Mouse (Mus musculus) ZHBTc4 (cell line): ENCODE results near the gene Glyr1.

Experiments
- DNase-seq: peaks from one replicate; pipeline ENCODE4 v3.0.0-alpha.2; 2011; ENCODE audit warnings: low read depth, low spot score

The Glyr1 gene

GRCm38 (mm10) chr16:5012036-5013005 lies 37.3 kb downstream of the Glyr1 start:
- no peak for DNase-seq

GRCm38 (mm10) chr16:5011285-5011684 lies 38.4 kb downstream of the Glyr1 start:
- no peak for DNase-seq

GRCm38 (mm10) chr16:5010371-5010935 lies 39.2 kb downstream of the Glyr1 start:
- DNase-seq, result no peak

- DNase-seq, result no peak
These were observed 41.6 kb downstream of the Glyr1 start for GRCm38 (mm10) chr16:5008076-5008475.

GRCm38 (mm10) chr16:5007492-5007891 lies 42.2 kb downstream of the Glyr1 start:
- DNase-seq, result no peak

GRCm38 (mm10) chr16:5007067-5007466 lies 42.6 kb downstream of the Glyr1 start, which contains the start of gene Smim22:
Gene Smim22 (plus strand): TSS chr16:5007288.
- no peak for DNase-seq

- DNase-seq, result no peak
These were observed 49.1 kb downstream of the Glyr1 start for GRCm38 (mm10) chr16:5000611-5001010.

- DNase-seq, result no peak
These were observed 50.7 kb downstream of the Glyr1 start for GRCm38 (mm10) chr16:4998984-4999383.

- no peak for DNase-seq
These were observed 52.1 kb downstream of the Glyr1 start, which contains the start of gene Sept12 for GRCm38 (mm10) chr16:4997553-4997952. Gene Sept12 (minus strand): TSS chr16:4997852.

- DNase-seq, result no peak
These were observed 56.4 kb downstream of the Glyr1 start for GRCm38 (mm10) chr16:4993276-4993675.

GRCm38 (mm10) chr16:4984717-4985116 lies 64.9 kb downstream of the Glyr1 start:
- DNase-seq, result no peak

- DNase-seq, result peak; percentile 58
These were observed 69.8 kb downstream of the Glyr1 start for GRCm38 (mm10) chr16:4979755-4980380.

GRCm38 (mm10) chr16:4978275-4979051 lies 71.2 kb downstream of the Glyr1 start:
- no peak for DNase-seq

GRCm38 (mm10) chr16:4976180-4976579 lies 73.5 kb downstream of the Glyr1 start:
- DNase-seq, result no peak

GRCm38 (mm10) chr16:4974521-4974920 lies 75.1 kb downstream of the Glyr1 start:
- DNase-seq, result no peak

GRCm38 (mm10) chr16:4971626-4972025 lies 78.0 kb downstream of the Glyr1 start:
- DNase-seq, result peak; percentile 41

GRCm38 (mm10) chr16:4969055-4969843 lies 80.4 kb downstream of the Glyr1 start:
- no peak for DNase-seq

- DNase-seq, result no peak
These were observed 81.2 kb downstream of the Glyr1 start for GRCm38 (mm10) chr16:4968426-4968825.

- DNase-seq, result no peak
These were observed 84.1 kb downstream of the Glyr1 start for GRCm38 (mm10) chr16:4965392-4966129.
